9 mouse cellular contexts compared by ENCODE assay signal in the genomic region with DNA sequence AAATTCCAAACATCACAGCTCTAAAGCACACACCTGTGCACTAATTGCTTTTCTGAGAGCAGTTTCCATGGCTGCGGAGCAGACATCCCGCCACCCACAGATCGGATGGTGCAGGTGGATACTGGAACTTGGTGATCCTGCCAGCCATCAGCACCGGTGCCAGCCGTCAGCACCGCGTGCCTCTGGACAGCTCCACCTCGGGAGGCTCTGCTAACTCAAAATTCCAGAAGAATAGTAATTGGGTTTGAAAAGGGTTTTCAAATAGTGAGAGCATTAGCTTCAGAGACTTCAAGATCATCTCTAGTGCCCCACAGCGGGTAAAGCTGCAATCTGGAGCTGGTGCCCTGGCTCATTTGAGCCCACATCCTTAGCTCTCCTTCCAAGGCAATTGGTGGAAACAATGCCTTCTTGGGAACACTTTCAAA.
DNase-seq lines count a peak whose midpoint lies in the region; ATAC-seq and TF ChIP-seq lines count a peak whose summit lies in the region.
"Had no signal": no experiment of that assay in that cellular context is flagged by ENCODE, and none has a peak within 500 bp of the region (broad histone marks: within the 10 kb centered on the region; RNA-seq: fewer than 3 reads in every experiment).

No protein-coding gene starts in this region.

- H3K27ac ChIP-seq in kidney, postnatal 0 days, result no peak overlapping the region
- H3K27ac ChIP-seq in forebrain, embryonic 13.5 days, result peak overlapping the region; percentile 26; the same call in 1 of the 2 replicates
- no peak overlapping the region for H3K27ac ChIP-seq in kidney, embryonic 16.5 days (ENCODE audit: low read length)
- H3K27ac ChIP-seq in kidney, embryonic 14.5 days (ENCODE audit: low read depth, low read length), result no peak overlapping the region

- no peaks in the 10 kb centered on the region for H3K9me3 ChIP-seq in kidney, postnatal 0 days (replicated peaks; ENCODE audit: low read length)
- no peaks in the 10 kb centered on the region for H3K9me3 ChIP-seq in forebrain, embryonic 13.5 days (replicated peaks)
- H3K9me3 ChIP-seq in kidney, embryonic 16.5 days (ENCODE audit: low read length), result no peaks in the 10 kb centered on the region
- no peaks in the 10 kb centered on the region for H3K9me3 ChIP-seq in kidney, embryonic 14.5 days (ENCODE audit: control insufficient read depth, low read length)

- no peak for TF ChIP-seq POLR2A in lung, adult 2 months (IDR thresholded peaks at IDR 0.05; ENCODE audit: borderline replicate concordance, extremely low read depth, low read depth, low read length)

- TF ChIP-seq CTCF in kidney, postnatal 0 days (IDR thresholded peaks at IDR 0.05; ENCODE audit: low read depth), result no peak
- no peak for TF ChIP-seq CTCF in lung, adult 2 months (IDR thresholded peaks at IDR 0.05; ENCODE audit: insufficient read depth, low read length)

- peak; percentile 42 for DNase-seq in kidney, postnatal 0 days (ENCODE audit: low spot score)
- no peak for DNase-seq in kidney, adult 8-10 months
- DNase-seq in cerebellum, adult 9-11 months, result peak; percentile 6
- peak; percentile 19 to 45 for DNase-seq in left cerebral cortex, postnatal 25 days (ENCODE audit: low spot score in 2 of 2)
- DNase-seq in lung, adult 2 months, result no peak

- WGBS in kidney, postnatal 0 days, result 24% methylated on average over 9 of the region's 9 CpGs
- 15% methylated on average over 9 of the region's 9 CpGs for WGBS in forebrain, embryonic 13.5 days
- 29% methylated on average over 9 of the region's 9 CpGs for WGBS in lung, adult 2 months
- WGBS in kidney, embryonic 16.5 days, result 26% methylated on average over 9 of the region's 9 CpGs
- WGBS in kidney, embryonic 14.5 days, result 30% methylated on average over 9 of the region's 9 CpGs

- H3K36me3 ChIP-seq in kidney, postnatal 0 days (ENCODE audit: insufficient read depth, low read length), result no peaks in the 10 kb centered on the region
- H3K36me3 ChIP-seq in forebrain, embryonic 13.5 days (ENCODE audit: poor library complexity, severe bottlenecking), result no peaks in the 10 kb centered on the region
- H3K36me3 ChIP-seq in kidney, embryonic 16.5 days (ENCODE audit: insufficient read depth, low read length), result no peaks in the 10 kb centered on the region
- H3K36me3 ChIP-seq in kidney, embryonic 14.5 days (ENCODE audit: control insufficient read depth, insufficient read depth, low read length), result no peaks in the 10 kb centered on the region
- H3K36me3 ChIP-seq: G1E had no signal

- intact Hi-C loops in left cerebral cortex, postnatal 25 days (cut with DNase I), result no loop called here

- no peaks in the 10 kb centered on the region for H3K27me3 ChIP-seq in kidney, postnatal 0 days (ENCODE audit: insufficient read depth, low read length)
- H3K27me3 ChIP-seq in forebrain, embryonic 13.5 days, result no peaks in the 10 kb centered on the region
- no peaks in the 10 kb centered on the region for H3K27me3 ChIP-seq in kidney, embryonic 16.5 days (ENCODE audit: insufficient read depth, low read length)
- H3K27me3 ChIP-seq in kidney, embryonic 14.5 days (ENCODE audit: control insufficient read depth, insufficient read depth, low read length), result no peaks in the 10 kb centered on the region

- no peak for ATAC-seq in kidney, postnatal 0 days (replicated peaks; ENCODE audit: low FRiP score, low read depth)
- peak; percentile 75 for ATAC-seq in forebrain, embryonic 13.5 days
- no peak for ATAC-seq in kidney, embryonic 16.5 days (ENCODE audit: low FRiP score, low TSS enrichment)
- ATAC-seq in kidney, embryonic 14.5 days (ENCODE audit: low FRiP score, low TSS enrichment), result no peak

- no peak overlapping the region for H3K9ac ChIP-seq in kidney, postnatal 0 days (ENCODE audit: low read depth, low read length)
- H3K9ac ChIP-seq in forebrain, embryonic 13.5 days, result no peak overlapping the region
- no peak overlapping the region for H3K9ac ChIP-seq in kidney, embryonic 16.5 days (replicated peaks; ENCODE audit: low read length)
- no peak overlapping the region for H3K9ac ChIP-seq in kidney, embryonic 14.5 days (ENCODE audit: low read depth, low read length)

- no peak overlapping the region for H3K4me3 ChIP-seq in kidney, postnatal 0 days (replicated peaks; ENCODE audit: low read depth, low read length)
- H3K4me3 ChIP-seq in forebrain, embryonic 13.5 days, result no peak overlapping the region
- no peak overlapping the region for H3K4me3 ChIP-seq in lung, adult 2 months (replicated peaks; ENCODE audit: extremely low read depth, low read depth, low read length)
- no peak overlapping the region for H3K4me3 ChIP-seq in kidney, embryonic 16.5 days (ENCODE audit: low read length)
- H3K4me3 ChIP-seq in kidney, embryonic 14.5 days (ENCODE audit: low read length), result no peak overlapping the region

- no peak overlapping the region for H3K4me2 ChIP-seq in kidney, postnatal 0 days (ENCODE audit: low read length)
- H3K4me2 ChIP-seq in forebrain, embryonic 13.5 days, result no peak overlapping the region
- no peak overlapping the region for H3K4me2 ChIP-seq in kidney, embryonic 16.5 days (replicated peaks; ENCODE audit: low read depth, low read length)
- no peak overlapping the region for H3K4me2 ChIP-seq in kidney, embryonic 14.5 days (replicated peaks; ENCODE audit: low read depth, low read length)

- no peaks in the 10 kb centered on the region for H3K4me1 ChIP-seq in kidney, postnatal 0 days (replicated peaks; ENCODE audit: insufficient read depth, low read length)
- H3K4me1 ChIP-seq in forebrain, embryonic 13.5 days, result peaks cover 14% of the 10 kb centered on the region
- no peaks in the 10 kb centered on the region for H3K4me1 ChIP-seq in lung, adult 2 months (ENCODE audit: control insufficient read depth, insufficient read depth, low read length)
- no peaks in the 10 kb centered on the region for H3K4me1 ChIP-seq in kidney, embryonic 16.5 days (ENCODE audit: insufficient read depth, low read length)
- H3K4me1 ChIP-seq in kidney, embryonic 14.5 days (ENCODE audit: control insufficient read depth, insufficient read depth, low read length), result no peaks in the 10 kb centered on the region

Comparison
In these comparisons a context has a peak if more than half of its experiments do, and no peak if none do; other contexts are left out.
1. DNase-seq: peak in kidney, postnatal 0 days (single experiment), cerebellum, adult 9-11 months (single experiment) and left cerebral cortex, postnatal 25 days (2 of 2); none in kidney, adult 8-10 months (0 of 2) and lung, adult 2 months (single experiment).